Mouse (Mus musculus): ENCODE data around the gene Arid5b.

The Arid5b gene

DNA sequence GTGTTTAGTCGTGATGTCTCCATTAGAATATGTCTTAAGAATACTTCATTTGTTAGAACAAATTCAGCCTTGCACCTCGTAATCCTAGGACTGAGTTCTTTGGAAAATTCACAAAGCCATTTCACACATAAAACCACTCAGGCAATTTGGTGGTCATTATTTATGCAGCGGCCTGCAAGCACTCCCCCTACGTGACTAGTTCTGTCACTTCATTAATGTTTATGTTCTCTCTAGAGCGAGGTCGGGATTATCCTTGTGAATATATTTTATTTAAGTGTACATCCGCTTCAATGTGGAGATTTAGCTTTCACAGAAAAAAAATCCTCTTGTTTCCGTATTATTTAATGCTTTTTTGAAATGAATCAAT is 217.3 kb downstream of the Arid5b start:
- DNase-seq (ENCODE audit: inconsistent age in 2 of 2, low spot score in 1 of 2) = no peak

DNA sequence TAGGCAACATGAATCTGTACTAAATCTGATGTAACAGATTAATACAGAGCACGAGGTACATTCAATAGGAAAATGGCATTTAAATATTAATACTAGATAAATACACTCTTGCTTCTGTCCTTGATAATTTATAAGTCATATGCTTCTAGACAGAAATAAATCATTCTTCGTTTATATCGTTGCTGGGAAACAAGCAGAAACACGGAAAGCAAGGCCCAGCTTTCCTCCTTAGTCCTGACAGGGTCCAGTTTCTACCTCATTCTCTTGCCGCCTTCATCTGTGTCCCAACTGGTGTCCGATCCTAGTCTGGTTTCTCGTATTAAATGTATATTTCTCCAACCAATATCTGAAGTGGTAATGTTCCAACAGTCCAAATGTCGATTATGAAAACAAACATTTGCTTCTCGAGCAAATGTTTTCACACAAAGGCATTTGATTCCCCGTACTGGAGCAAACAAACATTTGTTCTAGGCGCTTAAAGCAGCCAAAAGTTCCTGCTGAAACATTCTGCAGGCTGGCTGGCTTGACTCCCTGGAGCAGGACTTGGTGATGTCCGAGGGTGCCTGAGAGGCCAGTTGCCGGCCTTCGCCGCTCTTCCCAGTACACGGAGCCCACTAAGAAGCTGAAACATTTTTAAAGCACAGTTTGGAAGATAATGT is 217.8 kb downstream of the Arid5b start:
- peak in 1 of 2 experiments; percentile 47 for DNase-seq (ENCODE audit: inconsistent age in 2 of 2, low spot score in 1 of 2)

DNA sequence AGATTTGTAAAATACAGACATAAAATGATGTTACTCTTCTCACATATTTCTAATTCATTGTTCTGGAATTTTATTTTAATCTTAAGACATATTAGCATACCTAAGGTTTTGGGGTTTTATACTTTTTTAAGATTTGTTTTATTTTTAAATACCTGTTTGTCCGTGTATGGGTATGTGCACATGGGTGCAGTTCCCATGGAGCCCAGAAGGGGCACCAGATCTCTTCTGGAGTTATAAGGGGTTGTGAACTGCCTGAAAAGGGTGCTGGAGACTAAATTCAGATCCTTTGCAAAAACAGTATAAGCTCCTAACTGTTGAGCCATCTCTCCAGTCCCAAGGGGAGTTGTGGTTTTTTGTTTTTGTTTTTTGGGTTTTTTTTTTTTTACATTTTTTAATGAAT is 220.2 kb downstream of the Arid5b start:
- no peak for DNase-seq (ENCODE audit: inconsistent age in 2 of 2, low spot score in 1 of 2)

DNA sequence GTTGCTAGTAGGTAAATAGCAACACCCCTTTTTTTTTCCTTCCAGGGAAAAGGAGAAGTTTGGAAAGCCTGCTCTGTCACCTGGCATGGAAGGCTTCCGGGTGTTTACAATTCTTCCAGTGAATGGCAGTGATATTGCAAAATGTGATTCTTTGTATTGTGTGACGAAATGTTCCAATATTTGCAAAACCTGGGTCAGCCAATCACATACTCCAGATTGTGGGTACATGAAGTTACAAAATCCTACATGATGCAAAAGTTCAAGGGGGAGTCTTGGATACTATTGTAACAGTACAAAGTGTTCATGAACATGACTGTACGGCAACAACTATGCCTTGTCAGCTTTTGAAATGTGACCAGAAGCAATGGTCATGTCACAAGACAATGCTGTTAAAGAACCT is 220.7 kb downstream of the Arid5b start:
- peak in 1 of 2 experiments; percentile 61 for DNase-seq (ENCODE audit: inconsistent age in 2 of 2, low spot score in 1 of 2)

DNA sequence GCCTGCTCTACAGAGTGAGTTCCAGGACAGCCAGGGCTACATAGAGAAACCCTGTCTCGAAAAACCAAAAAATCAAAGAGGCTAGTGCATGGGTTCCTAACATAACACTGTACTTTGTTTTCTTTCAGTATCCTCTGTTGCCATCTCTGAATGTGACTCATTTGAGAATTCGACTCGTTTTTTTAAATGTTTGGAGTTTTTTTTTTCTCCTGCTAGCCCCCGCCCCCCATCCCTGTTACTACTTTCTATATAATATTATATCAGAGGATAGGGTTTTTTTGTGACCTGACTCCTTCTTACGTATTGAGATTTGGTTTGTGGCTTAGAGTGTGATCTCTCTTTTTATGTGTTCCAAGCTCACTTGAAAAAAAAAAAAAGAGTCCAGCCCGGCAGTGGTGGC is 223.8 kb downstream of the Arid5b start:
- no peak for DNase-seq (ENCODE audit: inconsistent age in 2 of 2, low spot score in 1 of 2)

DNA sequence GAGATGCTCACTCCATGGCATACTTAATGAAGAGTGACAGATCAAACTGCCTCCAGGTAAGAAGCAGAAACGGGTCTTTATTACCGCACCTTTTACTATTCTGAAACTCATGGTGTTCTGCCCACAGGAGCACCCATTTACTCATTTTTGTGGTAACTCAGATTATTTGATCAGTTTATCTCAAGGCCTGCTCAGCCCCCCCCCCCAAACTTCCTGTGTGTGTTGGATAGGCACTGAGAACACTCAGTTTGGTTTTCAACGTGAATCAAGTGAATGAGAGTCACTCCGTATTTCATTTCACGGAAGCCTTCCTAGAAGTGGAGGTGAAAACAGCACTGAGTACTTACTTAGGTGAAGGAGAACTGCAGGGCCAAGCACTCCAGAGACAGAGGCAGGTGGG is 224.4 kb downstream of the Arid5b start:
- DNase-seq (ENCODE audit: inconsistent age in 2 of 2, low spot score in 1 of 2) = no peak

DNA sequence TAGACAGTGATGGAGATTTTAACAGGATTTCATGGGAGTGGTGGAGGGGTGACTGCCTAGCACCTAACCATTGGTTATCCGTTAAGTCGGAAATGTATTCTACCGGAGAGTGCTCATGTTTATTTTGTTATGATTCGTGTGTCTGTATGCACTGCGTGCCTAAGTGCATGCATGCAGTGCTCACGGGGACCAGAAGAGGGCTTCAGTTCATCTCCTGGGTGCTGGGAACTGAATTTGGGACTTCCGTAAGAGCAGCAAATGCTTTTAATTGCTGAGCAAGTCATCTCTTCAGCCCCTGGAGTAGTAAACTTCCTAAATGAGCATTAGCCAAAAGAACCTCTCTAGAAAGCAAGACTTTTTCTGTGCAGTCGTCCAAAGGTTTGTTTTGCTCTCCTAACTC is 226.2 kb downstream of the Arid5b start:
- DNase-seq (ENCODE audit: inconsistent age in 2 of 2, low spot score in 1 of 2) = no peak

DNA sequence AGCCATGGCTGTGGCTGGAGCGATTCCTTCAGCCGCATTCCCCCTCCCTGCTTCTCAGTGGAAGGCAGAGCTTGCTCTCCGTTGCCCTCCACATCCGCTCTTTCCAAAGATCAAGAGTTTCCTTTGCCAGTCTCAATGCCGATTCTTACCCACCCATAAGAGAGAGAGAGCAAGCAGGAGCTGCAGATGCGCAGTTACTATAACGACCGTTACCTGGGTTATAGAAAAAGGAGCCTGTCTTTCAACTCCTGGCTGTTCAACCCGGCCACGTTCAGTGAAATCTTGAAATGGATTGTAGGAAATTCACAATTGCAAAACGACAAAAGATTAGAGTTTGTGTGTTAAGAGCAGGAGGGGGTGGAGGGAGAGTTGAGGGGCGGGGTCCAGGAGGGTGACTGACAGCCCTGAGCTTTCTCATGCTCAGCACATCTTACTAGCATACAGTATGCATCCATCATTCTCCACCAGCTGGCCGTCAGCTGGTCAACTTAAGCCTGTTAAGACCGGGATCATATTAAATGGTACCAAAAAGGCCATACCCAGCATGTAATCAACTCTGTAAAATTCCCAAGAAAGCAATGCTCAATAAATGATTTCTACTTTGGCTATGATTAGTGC is 227.1 kb downstream of the Arid5b start:
- DNase-seq (ENCODE audit: inconsistent age in 2 of 2, low spot score in 1 of 2) = no peak

DNA sequence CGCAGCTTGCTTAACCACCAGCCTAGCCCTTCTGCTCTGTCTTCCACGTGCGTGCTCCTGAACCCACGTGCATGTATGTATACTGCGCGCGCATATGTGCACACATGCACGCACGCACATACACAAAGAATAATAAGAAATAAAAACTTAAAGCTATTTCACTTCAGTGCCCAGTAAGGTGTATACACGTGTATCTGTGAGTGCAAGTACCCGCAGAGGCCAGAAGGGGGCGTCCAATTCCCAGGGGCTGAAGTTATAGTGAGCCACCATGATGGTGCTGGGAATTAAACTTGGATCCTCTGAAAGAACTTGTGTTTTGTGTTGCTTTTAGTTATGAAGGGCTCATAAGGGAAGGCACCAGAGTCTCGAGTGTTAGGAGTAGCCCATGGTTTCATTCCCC is 227.7 kb downstream of the Arid5b start:
- no peak for DNase-seq (ENCODE audit: inconsistent age in 2 of 2, low spot score in 1 of 2)

DNA sequence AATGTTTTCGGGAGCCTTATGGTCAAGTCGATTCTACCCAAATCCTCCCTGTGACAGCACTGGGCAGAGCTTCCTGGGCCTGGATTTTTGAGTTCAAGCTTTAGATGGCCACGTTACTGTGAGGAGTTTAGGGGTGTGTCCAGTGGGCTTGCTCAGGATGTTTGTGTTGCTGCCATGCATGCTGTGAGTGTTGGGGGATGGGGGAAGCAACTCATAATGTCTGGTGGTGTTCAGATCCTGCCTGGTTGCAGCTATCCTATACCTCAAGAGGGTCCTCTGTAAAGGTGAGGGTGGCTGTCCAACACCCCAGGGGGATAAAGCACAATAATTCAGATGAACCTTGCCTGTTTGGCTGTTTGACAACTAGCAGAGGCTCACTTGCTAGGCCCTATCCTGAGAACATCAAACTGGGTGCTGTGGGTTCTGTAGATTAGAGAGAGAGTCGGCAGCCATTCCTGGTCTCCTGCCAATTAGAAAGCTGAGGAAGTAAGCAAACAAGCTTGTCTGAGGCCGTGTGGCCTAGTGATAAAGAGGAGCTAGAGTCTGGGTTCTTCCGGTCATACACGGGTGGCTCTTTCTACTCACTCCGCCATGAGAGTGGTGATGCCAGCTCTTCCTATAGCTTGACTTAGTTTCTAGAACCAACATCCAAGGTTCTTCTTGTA is 229.8 kb downstream of the Arid5b start:
- no peak for DNase-seq (ENCODE audit: inconsistent age in 2 of 2, low spot score in 1 of 2)

DNA sequence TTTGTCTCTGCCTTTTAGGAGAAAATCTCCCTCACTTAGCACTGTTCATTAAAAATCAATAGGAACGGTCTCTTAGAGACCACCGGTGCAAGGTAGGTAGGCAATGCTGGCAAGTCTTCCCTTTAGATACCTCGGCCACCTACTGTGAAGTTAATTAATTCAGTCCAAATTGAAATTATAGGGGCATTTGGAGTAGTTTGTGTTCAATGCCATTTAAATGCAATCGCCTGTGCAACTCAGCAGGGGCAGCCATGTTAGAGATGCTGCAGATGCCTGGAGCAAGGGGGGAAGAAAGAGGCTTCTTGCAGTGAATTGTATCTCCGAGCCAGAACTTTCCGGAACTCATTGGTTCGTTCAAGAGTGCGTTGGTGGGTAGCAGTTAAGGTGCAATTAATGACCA is 233.7 kb downstream of the Arid5b start:
- no peak for DNase-seq (ENCODE audit: inconsistent age in 2 of 2, low spot score in 1 of 2)

DNA sequence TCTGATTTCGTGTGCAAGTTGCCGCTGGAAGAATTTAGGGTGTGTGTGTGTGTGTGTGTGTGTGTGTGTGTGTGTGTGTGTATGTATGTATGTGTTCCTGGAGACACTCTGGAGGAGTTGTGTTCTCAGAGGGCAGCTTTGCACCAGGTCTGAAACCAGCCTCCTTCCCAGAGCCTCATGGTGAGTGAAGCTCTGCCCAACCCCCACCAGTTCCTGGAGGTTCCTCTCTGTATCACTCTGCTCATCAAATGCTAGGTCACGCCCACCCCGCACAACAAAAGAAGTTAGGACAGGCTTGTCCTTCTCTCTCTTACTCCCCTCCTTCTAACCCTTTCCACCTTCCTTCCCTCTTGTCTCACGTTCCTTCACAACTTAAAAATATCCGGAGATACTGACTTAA is 234.6 kb downstream of the Arid5b start:
- DNase-seq (ENCODE audit: inconsistent age in 2 of 2, low spot score in 1 of 2) = no peak

Data from adrenal gland, adult (tissue).